Comparison of ENCODE assay signal across 17 mouse cellular contexts in the genomic region with DNA sequence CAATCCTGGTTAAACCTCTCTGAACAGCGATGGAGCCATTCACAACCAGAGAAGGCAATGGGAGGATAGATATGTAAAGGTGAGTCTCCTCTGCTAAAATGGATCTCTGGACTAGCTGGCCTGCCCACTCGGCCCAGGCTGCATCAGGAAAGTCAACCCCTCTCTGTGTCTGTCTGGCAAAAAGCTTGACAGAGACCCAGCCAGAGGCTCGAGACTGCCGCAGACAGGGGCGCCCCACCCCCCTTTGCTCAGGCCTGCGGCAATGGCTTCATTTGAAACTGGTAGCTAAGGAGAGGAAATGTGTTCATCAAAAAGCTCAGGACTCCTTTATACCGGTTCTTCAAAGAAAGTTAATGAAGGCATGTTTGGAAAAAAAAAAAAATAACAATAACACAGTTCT.
DNase-seq lines count a peak whose midpoint lies in the region; ATAC-seq and TF ChIP-seq lines count a peak whose summit lies in the region.
"Had no signal": no experiment of that assay in that cellular context is flagged by ENCODE, and none has a peak within 500 bp of the region (broad histone marks: within the 10 kb centered on the region; RNA-seq: fewer than 3 reads in every experiment).

No protein-coding gene starts in this region.

- H3K9ac ChIP-seq in neural tube, embryonic 15.5 days (replicated peaks), result no peak overlapping the region
- H3K9ac ChIP-seq in embryonic facial prominence, embryonic 11.5 days (replicated peaks; ENCODE audit: low read length), result no peak overlapping the region
- no peak overlapping the region for H3K9ac ChIP-seq in limb, embryonic 13.5 days
- H3K9ac ChIP-seq: heart, embryonic 13.5 days; liver, embryonic 15.5 days had no signal

- peak; percentile 34 for DNase-seq in neural tube, embryonic 10.5 days (ENCODE audit: extremely low spot score, low spot score)
- peak; percentile 52 for DNase-seq in embryonic facial prominence, embryonic 11.5 days (ENCODE audit: low spot score)
- no peak for DNase-seq in yolk sac, embryonic 10.5 days (ENCODE audit: low spot score)
- no peak for DNase-seq in ovary, postnatal 10 days (ENCODE audit: low spot score)
- no peak for DNase-seq in kidney, adult 2 months
- DNase-seq: adrenal gland, postnatal 14 days; cerebellum, adult 9-10 months; heart, postnatal 4 days; kidney, adult 18-20 months; kidney, postnatal 36 days; layer of hippocampus, postnatal 36 days; lung, postnatal 10 days had no signal

- H3K4me2 ChIP-seq in neural tube, embryonic 15.5 days, result no peak overlapping the region
- no peak overlapping the region for H3K4me2 ChIP-seq in embryonic facial prominence, embryonic 11.5 days (ENCODE audit: low read depth, low read length)
- no peak overlapping the region; the same call in 1 of the 2 replicates for H3K4me2 ChIP-seq in limb, embryonic 13.5 days (replicated peaks)
- H3K4me2 ChIP-seq: heart, embryonic 13.5 days; liver, embryonic 15.5 days had no signal

- no peaks in the 10 kb centered on the region for H3K36me3 ChIP-seq in neural tube, embryonic 15.5 days
- no peaks in the 10 kb centered on the region for H3K36me3 ChIP-seq in embryonic facial prominence, embryonic 11.5 days (replicated peaks; ENCODE audit: control insufficient read depth, insufficient read depth, low read depth, low read length)
- H3K36me3 ChIP-seq in limb, embryonic 13.5 days, result peaks cover 4% of the 10 kb centered on the region; the same call in 1 of the 2 replicates
- no peaks in the 10 kb centered on the region for H3K36me3 ChIP-seq in kidney, adult 2 months (ENCODE audit: control insufficient read depth, insufficient read depth, low read length)
- H3K36me3 ChIP-seq: heart, embryonic 13.5 days; liver, embryonic 15.5 days had no signal

- H3K4me3 ChIP-seq in neural tube, embryonic 15.5 days (replicated peaks), result no peak overlapping the region
- H3K4me3 ChIP-seq in embryonic facial prominence, embryonic 11.5 days (ENCODE audit: low read depth, low read length), result no peak overlapping the region
- no peak overlapping the region for H3K4me3 ChIP-seq in limb, embryonic 13.5 days
- no peak overlapping the region for H3K4me3 ChIP-seq in kidney, adult 2 months (ENCODE audit: insufficient read depth, low read depth, low read length)
- H3K4me3 ChIP-seq: heart, embryonic 13.5 days; liver, embryonic 15.5 days had no signal

- H3K27me3 ChIP-seq in neural tube, embryonic 15.5 days (replicated peaks), result no peaks in the 10 kb centered on the region
- H3K27me3 ChIP-seq in embryonic facial prominence, embryonic 11.5 days (ENCODE audit: control insufficient read depth, insufficient read depth, low read length), result no peaks in the 10 kb centered on the region
- no peaks in the 10 kb centered on the region for H3K27me3 ChIP-seq in limb, embryonic 13.5 days
- H3K27me3 ChIP-seq in kidney, adult 2 months (replicated peaks; ENCODE audit: control insufficient read depth, insufficient read depth, low read length), result no peaks in the 10 kb centered on the region
- H3K27me3 ChIP-seq: heart, embryonic 13.5 days; liver, embryonic 15.5 days had no signal

- TF ChIP-seq CTCF in kidney, adult 2 months (conservative IDR thresholded peaks at IDR 0.05; ENCODE audit: insufficient read depth, insufficient read length, low read depth, low read length), result no peak

- H3K4me1 ChIP-seq in neural tube, embryonic 15.5 days, result peaks cover 4% of the 10 kb centered on the region
- no peaks in the 10 kb centered on the region for H3K4me1 ChIP-seq in embryonic facial prominence, embryonic 11.5 days (ENCODE audit: control insufficient read depth, insufficient read depth, low read length)
- peaks cover 6% of the 10 kb centered on the region; the same call in 1 of the 2 replicates for H3K4me1 ChIP-seq in limb, embryonic 13.5 days
- no peaks in the 10 kb centered on the region for H3K4me1 ChIP-seq in kidney, adult 2 months (ENCODE audit: control insufficient read depth, insufficient read depth, low read length)
- H3K4me1 ChIP-seq: liver, embryonic 15.5 days had no signal

- WGBS in neural tube, embryonic 15.5 days, result 15% methylated on average over 7 of the region's 7 CpGs
- 16% methylated on average over 7 of the region's 7 CpGs for WGBS in embryonic facial prominence, embryonic 11.5 days
- 10% methylated on average over 7 of the region's 7 CpGs for WGBS in limb, embryonic 13.5 days
- 22% methylated on average over 7 of the region's 7 CpGs for WGBS in kidney, adult 2 months

- no peak for ATAC-seq in neural tube, embryonic 15.5 days (ENCODE audit: low FRiP score)
- no peak for ATAC-seq in embryonic facial prominence, embryonic 11.5 days (replicated peaks; ENCODE audit: insufficient number of reproducible peaks, low FRiP score, low TSS enrichment, low read depth)
- no peak for ATAC-seq in limb, embryonic 13.5 days (ENCODE audit: low FRiP score, low read depth)
- ATAC-seq: CD4-positive, CD25-positive, alpha-beta regulatory T cell, adult 4 months had no signal

- no peaks in the 10 kb centered on the region for H3K9me3 ChIP-seq in neural tube, embryonic 15.5 days (replicated peaks)
- no peaks in the 10 kb centered on the region for H3K9me3 ChIP-seq in embryonic facial prominence, embryonic 11.5 days (replicated peaks; ENCODE audit: control insufficient read depth, low read length)
- no peaks in the 10 kb centered on the region; the same call in 1 of the 2 replicates for H3K9me3 ChIP-seq in limb, embryonic 13.5 days
- H3K9me3 ChIP-seq: liver, embryonic 15.5 days had no signal

- TF ChIP-seq POLR2A in kidney, adult 2 months (IDR thresholded peaks at IDR 0.05; ENCODE audit: low read depth, low read length), result no peak

- H3K27ac ChIP-seq in neural tube, embryonic 15.5 days (replicated peaks), result no peak overlapping the region
- no peak overlapping the region for H3K27ac ChIP-seq in embryonic facial prominence, embryonic 11.5 days (replicated peaks; ENCODE audit: low read depth, low read length)
- H3K27ac ChIP-seq in limb, embryonic 13.5 days, result peak overlapping the region; percentile 33; the same call in 1 of the 2 replicates
- no peak overlapping the region for H3K27ac ChIP-seq in kidney, adult 2 months (ENCODE audit: insufficient read depth, low read depth, low read length)
- H3K27ac ChIP-seq: heart, embryonic 13.5 days; liver, embryonic 15.5 days had no signal

Comparison
In these comparisons a context has a peak if more than half of its experiments do, and no peak if none do; other contexts are left out.
1. DNase-seq: peak in neural tube, embryonic 10.5 days (single experiment) and embryonic facial prominence, embryonic 11.5 days (single experiment); none in yolk sac, embryonic 10.5 days (single experiment), ovary, postnatal 10 days (single experiment) and kidney, adult 2 months (single experiment).